Mouse (Mus musculus): ENCODE measurements at regions not wholly inside any gene's neighbourhood (a gene's known extent, or its start where the extent isn't known, plus 50 kb on each side); places are given as distances from the start of the nearest gene placed in this dataset.

- no peak for DNase-seq
Observed at GRCm38 (mm10) chr8:6813816-6814215, 1708.7 kb upstream of the Slc10a2 start.

- no peak for DNase-seq
Observed at GRCm38 (mm10) chr8:6807116-6807515, 1702.0 kb upstream of the Slc10a2 start.

- DNase-seq, result no peak
Observed at GRCm38 (mm10) chr8:6803199-6803598, 1698.0 kb upstream of the Slc10a2 start.

GRCm38 (mm10) chr8:6801076-6801475 lies 1695.9 kb upstream of the Slc10a2 start:
- DNase-seq, result no peak

GRCm38 (mm10) chr8:6789096-6789495 lies 1683.9 kb upstream of the Slc10a2 start:
- DNase-seq, result no peak

- no peak for DNase-seq
Observed at GRCm38 (mm10) chr8:6780983-6781382, 1675.8 kb upstream of the Slc10a2 start.

GRCm38 (mm10) chr8:6775103-6775502 lies 1670.0 kb upstream of the Slc10a2 start:
- no peak for DNase-seq

GRCm38 (mm10) chr8:6729571-6729970 lies 1624.4 kb upstream of the Slc10a2 start:
- no peak for DNase-seq

- no peak for DNase-seq
Observed at GRCm38 (mm10) chr8:6708886-6709449, 1603.8 kb upstream of the Slc10a2 start.

- DNase-seq, result no peak
Observed at GRCm38 (mm10) chr8:6688595-6688994, 1583.4 kb upstream of the Slc10a2 start.

GRCm38 (mm10) chr8:6658860-6659259 lies 1553.7 kb upstream of the Slc10a2 start:
- DNase-seq, result no peak

- DNase-seq, result no peak
Observed at GRCm38 (mm10) chr8:6657451-6657990, 1552.4 kb upstream of the Slc10a2 start.

- no peak for DNase-seq
Observed at GRCm38 (mm10) chr8:6652180-6652579, 1547.0 kb upstream of the Slc10a2 start.

GRCm38 (mm10) chr8:6648083-6648482 lies 1542.9 kb upstream of the Slc10a2 start:
- no peak for DNase-seq

- no peak for DNase-seq
Observed at GRCm38 (mm10) chr8:6645287-6645957, 1540.3 kb upstream of the Slc10a2 start.

GRCm38 (mm10) chr8:6644396-6644795 lies 1539.2 kb upstream of the Slc10a2 start:
- no peak for DNase-seq

GRCm38 (mm10) chr8:6627009-6627557 lies 1521.9 kb upstream of the Slc10a2 start:
- no peak for DNase-seq

- no peak for DNase-seq
Observed at GRCm38 (mm10) chr8:6608891-6609290, 1503.7 kb upstream of the Slc10a2 start.

GRCm38 (mm10) chr8:6606854-6607535 lies 1501.8 kb upstream of the Slc10a2 start:
- no peak for DNase-seq

- no peak for DNase-seq
Observed at GRCm38 (mm10) chr8:6604232-6604804, 1499.2 kb upstream of the Slc10a2 start.

- DNase-seq, result no peak
Observed at GRCm38 (mm10) chr8:6590146-6590545, 1485.0 kb upstream of the Slc10a2 start.

GRCm38 (mm10) chr8:6583337-6584096 lies 1478.4 kb upstream of the Slc10a2 start:
- no peak for DNase-seq

All from thymus, postnatal 36 days (tissue).